Mouse (Mus musculus): Measurements from ENCODE around the gene Rbm47. TPM values are rescaled to one million over a fixed set of nuclear protein-coding genes. Genes with fewer than 3 reads are reported as not detected.

Rbm47 gene
- total RNA-seq, 2 experiments from 2014 or later, result 2.3 to 3.7 TPM

DNA sequence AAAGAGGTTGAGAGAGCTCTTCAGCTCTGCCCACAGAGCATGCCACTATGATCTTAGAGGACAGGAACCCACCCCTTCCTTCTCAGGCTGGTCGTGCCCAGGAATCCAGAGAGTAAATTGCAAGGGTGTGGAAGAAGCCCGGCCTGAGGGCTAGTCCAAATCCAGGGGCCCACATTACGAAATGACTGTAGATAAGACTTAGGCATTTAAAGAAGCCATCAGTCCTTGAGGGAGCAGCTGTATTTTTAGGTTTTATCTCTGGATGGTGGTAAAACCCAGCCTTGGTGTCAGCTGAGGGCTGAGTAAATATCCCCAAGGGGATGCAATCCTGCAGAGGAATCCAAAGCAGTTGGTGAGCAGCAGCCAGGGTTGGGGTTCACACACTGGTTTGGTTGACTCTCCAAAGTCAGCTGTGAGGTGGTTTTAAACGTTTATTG is 6.7 kb downstream of the Rbm47 start:
- DNase-seq, result no peak
- intact Hi-C loops (cut with DNase I), result no loop called here

DNA sequence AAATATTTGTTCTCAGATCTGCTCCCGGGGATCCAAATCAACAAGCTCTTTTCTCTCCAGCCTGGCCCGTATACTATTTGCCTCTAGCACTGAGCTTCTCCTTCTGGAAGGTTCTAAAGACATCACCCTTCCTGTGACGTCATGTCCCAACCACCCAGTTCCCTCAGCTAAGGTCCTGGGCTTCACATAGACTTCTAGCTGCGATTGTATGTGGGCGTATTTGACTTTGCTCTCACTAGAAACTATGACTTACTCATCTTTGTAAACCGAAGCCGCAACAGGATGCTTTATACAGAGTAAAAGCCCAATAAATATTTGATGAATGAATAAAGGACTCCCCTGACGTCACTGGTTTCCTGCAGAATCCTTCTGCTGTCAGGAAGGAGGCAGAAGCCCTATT is 7.2 kb downstream of the Rbm47 start:
- no peak for DNase-seq
- intact Hi-C loops (cut with DNase I), result no loop called here

DNA sequence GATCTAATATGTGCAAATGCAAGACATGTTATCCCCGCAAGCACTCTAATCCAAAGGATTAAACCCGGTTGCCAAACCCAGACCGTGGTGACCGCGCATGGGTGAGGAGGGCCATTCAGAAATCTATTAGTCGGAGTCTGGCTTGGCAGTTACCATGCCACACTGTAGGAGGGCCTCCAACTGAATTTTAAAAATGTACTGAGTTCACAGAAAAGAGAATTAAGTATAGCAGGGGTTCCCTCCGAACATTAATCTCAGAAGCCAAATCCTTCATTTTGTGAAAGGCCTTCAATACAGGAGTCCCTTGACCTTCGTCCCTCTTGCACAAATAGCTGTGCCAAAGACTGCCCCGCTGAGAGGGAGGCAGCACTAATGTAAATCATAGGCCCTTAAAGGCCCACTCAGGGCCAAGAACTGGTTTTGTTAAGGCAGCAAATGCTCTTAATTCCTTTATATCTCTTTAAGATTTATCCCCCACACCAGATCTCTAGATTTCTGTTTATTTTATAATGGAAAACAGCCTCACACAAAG is 16.4 kb downstream of the Rbm47 start:
- DNase-seq, result no peak
- intact Hi-C loops (cut with DNase I), result no loop called here

DNA sequence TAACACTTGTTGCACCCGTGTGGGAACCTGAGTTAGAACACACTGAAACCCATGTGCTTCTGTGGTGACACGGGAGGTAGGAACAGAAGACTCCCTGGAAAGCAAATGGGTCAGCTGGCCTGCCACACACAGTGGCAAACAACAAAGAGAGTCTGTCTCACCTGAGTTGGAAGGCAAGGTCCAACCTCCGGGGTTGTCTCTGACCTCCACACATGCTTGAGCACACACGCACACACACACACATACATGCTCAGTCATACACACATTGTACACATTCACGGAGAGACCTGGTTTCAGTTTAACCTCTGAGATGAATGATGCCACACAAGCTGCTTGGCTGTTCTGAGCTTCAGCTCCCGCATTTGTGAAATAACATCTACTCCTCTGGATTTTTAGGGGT is 18.3 kb downstream of the Rbm47 start:
- intact Hi-C loops (cut with DNase I), result no loop called here
- DNase-seq, result no peak

DNA sequence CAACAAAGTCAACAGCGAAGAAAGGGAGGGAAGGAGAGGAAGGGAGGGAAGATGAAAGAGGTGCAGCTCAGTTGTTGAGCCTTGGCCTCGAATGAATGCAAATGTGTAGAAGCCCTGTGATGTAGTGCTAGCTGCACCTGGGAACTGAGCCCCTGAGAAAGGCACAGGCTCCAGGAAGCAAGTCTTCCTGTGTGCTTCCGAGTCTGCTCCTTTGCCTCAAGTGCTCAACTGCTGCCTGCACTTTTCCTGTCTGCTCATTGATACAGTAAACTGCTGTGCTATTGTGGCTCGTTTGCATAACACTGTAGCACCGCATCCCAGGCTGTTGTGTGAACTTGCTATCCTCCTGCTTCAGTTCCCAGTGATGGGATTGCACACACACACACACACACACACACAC is 19.4 kb downstream of the Rbm47 start:
- intact Hi-C loops (cut with DNase I), result no loop called here
- DNase-seq, result no peak

DNA sequence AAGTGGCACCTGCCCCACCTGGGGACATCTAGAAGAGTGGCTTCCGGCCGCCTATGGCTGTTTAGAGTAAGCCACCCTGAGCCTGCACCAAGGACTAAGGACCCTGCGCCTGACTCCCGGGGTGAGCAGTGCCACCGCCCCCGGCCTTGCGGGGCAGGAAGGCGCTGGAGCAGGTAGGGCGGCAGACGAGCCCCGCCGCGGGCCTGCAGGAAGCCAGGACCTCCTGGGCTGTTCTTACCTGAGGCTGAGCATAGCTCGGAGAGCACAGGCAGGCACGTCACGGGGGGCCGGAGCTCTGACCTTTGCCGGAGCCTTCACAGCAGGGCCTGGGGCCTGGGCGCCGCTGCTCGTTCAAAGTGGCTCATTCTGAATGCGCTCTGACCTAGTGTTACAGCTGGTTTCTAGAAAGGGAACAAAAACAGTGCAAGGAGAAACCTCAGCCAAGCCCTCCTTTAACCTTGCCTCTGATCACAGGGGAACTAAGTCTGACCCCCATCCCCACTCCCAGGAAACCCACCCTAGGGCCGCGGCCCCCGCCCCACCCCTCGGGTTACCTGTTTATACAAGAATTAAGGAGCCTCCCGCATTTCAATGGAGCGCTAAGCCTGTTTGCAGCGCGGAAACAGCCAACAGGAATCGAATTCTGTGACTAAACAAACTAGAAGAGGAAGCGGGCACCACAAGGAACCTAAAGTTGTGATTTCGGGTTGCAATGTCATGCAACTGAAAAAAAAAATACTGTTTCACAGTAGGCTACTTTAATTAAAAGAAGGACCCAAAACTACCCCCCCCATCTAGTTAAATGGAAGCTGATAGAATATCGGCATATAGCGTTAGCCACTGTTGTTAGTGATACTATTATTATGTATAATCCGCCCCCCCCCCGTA is 21.4 kb downstream of the Rbm47 start:
- intact Hi-C loops (cut with DNase I), result no loop called here

DNA sequence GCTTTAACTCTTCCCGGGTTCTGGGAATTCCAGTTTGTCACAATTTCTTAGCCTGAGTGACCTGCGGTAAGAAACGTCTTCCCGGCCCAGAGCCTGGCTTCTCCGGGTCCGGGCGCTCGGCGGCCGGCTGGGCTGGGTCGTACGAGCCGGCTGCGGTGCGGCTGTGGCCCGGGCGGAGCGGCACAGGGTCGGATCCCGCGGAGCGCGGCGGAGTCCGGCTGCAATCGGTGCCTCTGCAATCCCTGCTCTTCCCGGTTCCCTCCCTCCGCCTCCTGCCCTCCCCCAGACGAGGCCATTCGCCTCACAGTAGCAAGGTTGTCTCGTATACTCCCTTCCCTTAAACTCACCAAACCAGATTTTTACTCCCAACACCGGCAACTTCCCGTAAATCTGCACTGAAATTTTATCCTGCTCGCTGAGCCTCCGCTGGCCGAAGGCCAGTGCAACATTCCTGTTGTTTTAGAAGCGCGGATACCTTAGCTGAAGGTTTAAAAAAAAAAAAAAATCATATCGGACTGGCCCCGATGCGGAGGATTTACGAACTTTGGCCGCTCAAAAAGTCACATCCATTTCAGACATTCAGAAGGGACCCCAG is 22.1 kb downstream of the Rbm47 start:
- intact Hi-C loops (cut with DNase I), result no loop called here
- peak; percentile 60 for DNase-seq

More for the DNA sequence above, 21.4 kb downstream of the Rbm47 start:
- DNase-seq, result peak; percentile 22 to 23

DNA sequence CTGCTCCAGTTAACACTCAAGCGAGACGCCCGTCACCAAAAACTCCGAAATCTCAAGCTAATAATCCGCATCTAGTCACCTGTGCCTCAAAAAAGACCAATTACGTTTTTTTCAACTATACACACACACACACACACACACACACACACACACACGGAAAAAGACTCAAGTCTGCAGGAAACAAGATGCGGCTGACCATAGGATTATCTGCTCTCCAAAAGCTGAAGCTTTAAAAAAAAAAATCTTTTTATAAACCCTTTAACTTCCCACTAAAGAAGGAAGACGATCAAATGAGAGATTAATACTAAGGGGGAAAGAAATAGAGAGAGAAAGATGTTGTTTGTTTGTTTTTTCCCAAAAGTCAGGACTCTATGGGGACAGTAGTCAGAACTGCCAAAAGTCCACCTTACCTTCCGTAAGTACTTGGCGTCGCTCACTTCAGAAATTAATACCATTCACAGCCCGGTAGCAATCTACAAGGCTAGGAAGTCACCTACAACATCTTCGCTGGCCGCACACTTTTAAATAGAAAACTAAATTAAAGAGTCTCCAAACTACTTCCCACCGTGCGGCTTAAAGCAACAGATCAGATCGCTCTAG is 22.7 kb downstream of the Rbm47 start:
- DNase-seq, result no peak
- intact Hi-C loops (cut with DNase I), result no loop called here

DNA sequence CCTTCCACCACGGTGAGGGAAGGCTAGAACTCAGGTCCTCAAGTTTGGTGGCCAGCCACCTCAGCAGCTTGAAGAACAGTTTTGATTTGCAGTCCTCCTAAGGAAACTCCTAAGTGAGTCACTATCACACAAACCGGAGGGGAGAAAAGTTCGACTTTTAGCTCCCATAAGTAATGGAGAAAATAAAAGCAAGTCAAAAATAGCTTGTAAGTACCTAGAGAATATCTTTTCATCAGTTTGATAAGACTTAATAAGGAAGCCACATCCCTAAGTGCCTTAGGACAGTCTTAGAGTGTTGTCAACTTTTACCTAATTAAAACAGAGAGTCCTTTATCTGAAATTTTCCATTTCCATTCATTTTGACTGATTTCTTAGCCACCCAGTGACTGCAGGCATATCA is 23.3 kb downstream of the Rbm47 start:
- intact Hi-C loops (cut with DNase I), result no loop called here
- DNase-seq, result no peak

DNA sequence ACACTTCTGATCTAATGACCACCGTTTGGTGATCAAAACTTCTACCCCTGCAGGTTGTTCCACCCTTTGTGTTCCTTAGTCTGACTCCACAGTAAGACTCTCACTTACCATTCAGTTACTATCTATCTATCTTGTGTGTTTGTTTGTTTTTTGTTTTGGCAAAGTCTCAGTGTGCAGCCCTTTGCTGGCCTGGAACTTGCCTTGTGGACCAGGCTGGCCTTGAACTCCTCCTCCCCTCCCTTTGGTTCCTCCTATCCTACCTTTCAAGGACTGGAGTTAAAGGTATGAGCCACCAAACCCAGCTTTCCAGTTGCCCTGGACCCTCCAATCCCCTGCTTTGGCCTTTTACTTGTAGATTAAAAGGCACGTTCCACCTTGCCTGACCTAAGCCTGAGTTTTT is 23.8 kb downstream of the Rbm47 start:
- DNase-seq, result no peak
- intact Hi-C loops (cut with DNase I), result no loop called here

DNA sequence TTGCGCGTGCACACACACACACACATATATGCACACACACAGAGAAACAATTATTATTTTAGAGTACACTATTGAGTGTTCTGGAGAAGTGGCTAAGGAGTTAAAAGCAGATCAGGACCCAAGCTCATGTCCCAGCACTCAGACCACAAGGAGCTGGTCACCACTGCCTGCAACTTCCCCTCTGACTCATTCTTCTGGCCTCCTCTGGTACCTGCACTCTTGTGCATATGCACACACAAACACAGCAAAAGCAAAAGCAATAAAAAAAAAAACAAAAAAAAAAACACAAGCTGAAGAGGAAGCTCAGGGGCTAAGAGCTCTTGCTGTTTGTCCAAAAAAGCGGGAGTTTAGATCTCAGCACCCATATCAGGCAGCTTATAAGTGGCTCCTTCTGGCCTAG is 25.6 kb downstream of the Rbm47 start:
- no peak for DNase-seq
- intact Hi-C loops (cut with DNase I), result no loop called here

DNA sequence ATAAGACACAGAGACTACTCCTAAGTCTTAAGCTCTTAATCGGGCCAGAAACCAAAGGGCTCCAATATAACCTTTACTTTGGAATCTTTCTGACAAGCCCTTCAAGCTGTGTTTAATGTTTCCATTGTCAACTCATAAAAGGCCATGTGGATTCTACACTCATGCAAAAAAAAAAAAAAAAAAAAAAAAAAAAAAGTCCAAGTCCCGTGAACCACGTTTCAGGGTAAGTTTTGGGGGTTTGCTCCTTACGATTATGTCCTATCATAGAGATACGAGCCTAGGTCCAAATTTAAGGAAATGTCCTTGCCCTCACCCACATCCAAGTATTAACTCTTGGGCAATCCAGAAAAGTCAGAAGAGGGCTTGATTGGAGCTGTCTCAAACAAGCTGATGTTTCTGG is 27.3 kb downstream of the Rbm47 start:
- no peak for DNase-seq
- intact Hi-C loops (cut with DNase I), result no loop called here

DNA sequence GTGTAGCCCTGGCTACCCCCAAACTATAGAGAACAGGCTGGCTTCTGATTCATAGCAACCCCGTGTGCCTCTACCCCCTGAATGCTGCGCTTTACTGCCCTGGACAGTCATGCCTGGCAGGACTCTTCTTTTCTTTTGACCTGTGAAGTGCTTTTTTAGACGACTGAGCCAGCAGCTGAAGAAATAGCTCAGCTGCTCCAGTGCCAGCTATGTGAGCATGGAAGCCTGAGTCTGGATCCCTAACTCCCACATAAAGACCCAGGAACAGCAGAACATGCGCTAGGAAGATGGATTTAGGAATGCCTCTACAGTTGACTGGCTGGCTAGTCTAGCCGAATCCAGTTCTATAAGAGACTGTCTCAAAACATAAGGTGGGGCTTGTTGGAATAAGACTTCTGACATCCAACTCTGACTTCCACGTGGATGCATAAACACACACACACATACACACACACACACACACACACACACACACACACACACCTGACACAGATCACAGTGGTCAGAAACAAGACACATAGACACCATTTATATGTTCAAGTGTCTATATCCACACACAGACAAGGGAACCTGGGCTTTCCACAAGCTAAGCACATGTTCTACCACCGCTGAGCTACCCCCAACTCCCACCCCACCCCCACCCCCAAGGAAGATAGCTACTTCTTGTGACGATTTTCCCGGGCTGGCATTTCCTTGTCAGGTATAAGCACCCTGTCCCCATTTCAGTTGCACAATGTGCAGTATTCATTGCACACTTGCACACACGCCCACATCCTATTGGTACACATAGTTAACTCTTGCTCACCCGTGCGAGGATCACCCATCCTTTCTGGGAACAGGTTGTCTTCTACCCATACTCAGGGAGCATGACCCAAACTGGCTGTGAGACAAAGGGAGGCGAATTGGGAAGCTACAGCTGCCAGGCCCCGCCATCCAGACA is 29.6 kb downstream of the Rbm47 start:
- no peak for DNase-seq
- intact Hi-C loops (cut with DNase I), result no loop called here

DNA sequence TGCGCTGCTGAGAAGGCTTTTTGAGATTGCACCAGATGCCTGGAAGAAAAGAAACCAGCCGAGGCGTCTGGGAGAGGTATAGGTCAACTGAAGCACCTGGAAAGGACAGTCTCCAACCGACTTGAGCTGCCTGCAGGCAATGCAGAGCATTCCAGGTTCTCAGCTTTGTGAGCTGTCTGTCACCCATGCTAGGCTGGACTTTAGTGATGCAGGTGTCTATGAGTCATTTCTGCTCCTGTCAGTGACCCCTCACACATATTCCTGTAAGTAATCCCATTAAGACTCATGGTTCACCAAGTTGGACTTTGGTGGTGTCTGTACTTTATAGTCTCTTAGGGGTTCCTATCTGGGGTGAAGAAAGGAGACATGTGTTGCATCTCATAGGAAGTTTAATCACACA is 31.4 kb downstream of the Rbm47 start:
- DNase-seq, result no peak
- intact Hi-C loops (cut with DNase I), result no loop called here

DNA sequence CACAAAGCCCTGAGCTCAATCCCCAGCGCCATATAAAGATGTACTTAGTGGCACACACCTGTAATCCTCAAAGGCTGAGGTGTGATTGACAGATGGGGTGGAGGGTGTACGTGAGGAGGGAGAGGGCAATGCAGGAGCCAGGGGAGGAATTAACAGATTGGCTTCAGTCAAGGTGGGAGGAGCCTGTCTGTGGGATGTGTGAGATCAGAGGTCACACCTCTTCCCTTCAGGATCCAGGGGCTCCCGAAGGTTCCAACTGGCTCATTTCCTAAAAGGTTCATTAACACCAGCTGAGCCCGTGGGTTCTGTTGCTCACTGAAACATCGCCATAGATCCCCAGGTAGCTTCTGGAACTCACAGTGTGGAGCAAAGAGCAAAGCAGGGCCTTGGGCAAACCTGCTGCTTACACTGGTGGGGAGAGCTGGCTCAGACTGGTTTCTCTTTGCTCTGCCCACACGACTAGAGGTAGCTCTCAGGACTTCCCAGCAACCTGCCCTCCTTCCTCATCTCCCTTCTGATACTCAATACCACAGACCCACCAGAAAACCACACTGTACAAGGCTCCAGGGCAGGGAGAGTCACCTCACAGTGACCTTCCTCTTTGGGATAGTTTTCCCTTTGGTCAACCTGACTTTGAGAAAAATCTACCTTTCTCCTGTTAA is 33.2 kb downstream of the Rbm47 start:
- intact Hi-C loops (cut with DNase I), result no loop called here
- DNase-seq, result no peak

DNA sequence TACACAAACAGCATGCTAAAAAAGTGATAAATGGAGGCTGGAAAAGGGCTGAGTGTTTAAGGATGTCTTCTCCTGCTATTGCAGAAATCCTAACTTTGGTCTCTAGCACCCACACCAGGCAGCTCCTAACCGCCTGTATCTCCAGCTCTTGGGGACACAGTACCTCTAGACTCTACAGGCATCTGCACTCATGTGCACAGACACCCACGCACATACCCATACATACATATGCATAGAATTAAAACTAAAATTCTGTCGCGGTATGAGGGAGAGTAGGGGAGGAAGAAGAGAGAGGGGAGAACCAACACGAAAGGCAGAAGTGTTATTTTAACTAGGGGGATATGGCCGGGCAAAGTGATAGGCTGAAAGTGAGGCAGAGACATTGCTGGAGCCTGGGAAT is 33.7 kb downstream of the Rbm47 start:
- DNase-seq, result no peak
- intact Hi-C loops (cut with DNase I), result no loop called here

DNA sequence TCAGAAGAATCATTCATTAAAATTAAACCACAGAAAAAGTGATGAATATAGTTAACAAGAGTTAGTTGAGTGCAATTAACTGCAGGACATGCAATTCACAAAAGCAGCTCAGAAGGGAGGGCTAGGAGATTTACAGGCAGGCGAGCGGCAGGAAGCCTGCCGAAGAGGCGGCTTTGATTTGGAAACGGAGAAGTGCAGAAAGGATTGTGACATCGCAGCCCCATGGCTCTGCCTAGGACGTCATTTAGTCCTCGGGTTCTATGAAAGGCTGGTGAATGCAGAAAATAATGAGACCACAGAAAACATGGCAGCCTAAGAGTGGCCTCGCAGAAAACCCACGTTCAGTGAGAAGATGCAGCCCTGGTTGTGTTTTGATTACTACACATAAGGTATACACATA is 34.3 kb downstream of the Rbm47 start:
- DNase-seq, result peak; percentile 25 to 29
- intact Hi-C loops (cut with DNase I), result no loop called here

DNA sequence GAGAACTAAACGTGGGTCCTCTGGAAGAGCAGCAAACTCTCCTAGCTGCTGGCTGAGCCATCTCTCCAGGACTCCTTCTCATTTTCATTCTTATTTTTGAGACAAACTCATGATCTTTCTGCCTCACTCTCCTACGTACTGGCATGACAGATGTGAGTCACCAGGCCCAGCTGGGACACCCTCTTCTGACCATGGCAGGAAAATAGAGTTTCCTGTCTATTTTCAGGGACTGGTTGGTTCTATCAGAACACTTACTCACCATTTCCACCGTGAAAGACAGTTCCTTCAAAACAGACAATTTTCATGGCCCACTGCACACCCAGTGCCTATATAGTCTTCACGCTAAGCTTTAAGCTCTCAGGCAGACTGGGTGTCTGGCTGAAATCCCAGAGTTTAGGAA is 35.7 kb downstream of the Rbm47 start:
- no peak for DNase-seq
- intact Hi-C loops (cut with DNase I), result no loop called here

DNA sequence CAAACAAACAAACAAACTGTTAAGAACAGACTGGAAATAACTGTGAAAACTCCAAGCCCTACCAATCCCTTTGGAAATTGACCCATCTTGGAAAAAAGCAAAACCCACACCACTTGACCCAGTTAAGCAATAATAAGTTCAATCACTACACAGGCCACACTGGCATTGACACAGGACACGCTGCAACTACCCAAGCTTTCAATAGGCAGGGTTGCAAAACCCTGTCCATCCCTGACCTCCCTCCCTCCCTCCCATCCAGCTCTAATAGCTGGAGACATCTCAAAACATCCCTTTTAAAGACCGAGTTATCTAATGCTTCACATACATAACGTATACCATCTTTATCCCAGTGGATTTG is 37.1 kb downstream of the Rbm47 start:
- DNase-seq, result no peak
- intact Hi-C loops (cut with DNase I), result no loop called here

DNA sequence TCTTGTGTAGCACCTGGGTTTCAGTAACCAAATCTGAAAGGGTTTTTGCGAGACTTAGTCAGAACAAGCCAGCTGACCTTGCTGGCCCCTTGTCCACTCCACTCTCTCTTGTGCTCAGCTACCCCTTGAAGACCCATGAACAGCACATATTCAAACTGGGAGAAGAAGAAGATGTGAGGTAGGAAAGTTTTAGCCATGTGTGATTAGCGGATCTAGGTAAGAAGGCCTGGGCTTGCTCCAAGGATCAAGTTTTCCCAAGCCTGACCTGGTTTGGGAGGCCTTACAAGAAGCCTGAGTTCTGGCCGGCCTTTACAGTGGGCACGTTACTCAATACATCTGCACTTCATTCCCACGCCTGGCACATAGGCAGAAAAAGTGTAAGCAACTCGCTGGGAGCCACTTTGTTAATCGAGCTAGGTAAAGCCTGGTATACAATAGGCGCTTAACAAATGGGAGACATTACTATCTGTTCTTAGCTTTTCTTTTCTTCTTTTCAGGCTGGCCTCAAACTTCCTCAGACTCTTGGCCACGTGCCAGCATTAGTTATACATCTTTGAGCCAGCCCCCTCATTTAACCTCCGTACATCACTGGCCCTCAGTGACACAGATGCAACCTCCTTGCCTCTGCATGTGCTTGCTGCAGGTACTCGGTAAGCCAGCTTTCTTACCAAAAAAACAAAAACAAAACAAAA is 37.6 kb downstream of the Rbm47 start:
- intact Hi-C loops (cut with DNase I), result no loop called here
- DNase-seq, result no peak

All from heart, postnatal 10 days (tissue).